Mouse (Mus musculus) lung, adult 2 months (tissue): ENCODE measurements around the gene Mdn1.

Source experiments
- CTCF ChIP-seq: fragments of 200-500 bp; IDR thresholded peaks from 2 replicates; pipeline ENCODE4 v1.5.1; 2011; ENCODE audit warnings: mild to moderate bottlenecking, low read length, control low read depth; ENCODE audit not compliant: insufficient read depth
- POLR2A ChIP-seq: fragments of 200-500 bp; IDR thresholded peaks from 2 replicates; pipeline ENCODE4 v1.6.1; 2011; ENCODE audit warnings: low read depth, mild to moderate bottlenecking, control low read depth, low read length, borderline replicate concordance; ENCODE audit errors: extremely low read depth

DNA sequence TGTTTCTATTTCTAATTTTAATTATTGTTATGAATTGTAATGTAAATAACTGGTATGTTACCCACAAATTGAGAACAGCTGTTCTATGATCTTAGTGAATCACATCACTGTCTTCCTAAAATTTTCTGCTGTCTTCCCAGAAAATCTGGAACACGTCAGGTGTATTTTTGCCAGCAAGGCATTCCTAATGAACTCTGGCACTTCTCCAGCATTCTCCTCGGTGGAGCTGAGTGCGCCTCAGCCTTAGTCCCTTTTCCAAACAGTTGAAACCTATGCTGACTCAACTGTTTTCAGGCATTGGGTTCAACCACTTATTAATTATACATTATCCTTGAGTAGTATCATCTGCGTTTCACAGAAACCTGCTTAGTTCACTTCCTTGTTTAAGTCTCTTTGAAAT lies 25.6 kb downstream of the Mdn1 start:
- TF ChIP-seq CTCF (no peak), POLR2A (no peak)
